Mouse (Mus musculus): ENCODE results near the gene Hist1h4m. TPM values are rescaled to one million over a fixed set of nuclear protein-coding genes. Genes with fewer than 3 reads are reported as not detected.
"Not testable (repeated sequence)": the region's sequence is repeated elsewhere in the genome, so short reads cannot be mapped to it uniquely, and the experiment has no call there.

Gene Hist1h4m
- polyA plus RNA-seq (2015; fragmentation: Nextera tagmentation; extraction: Ambion mirVana) = 1.0 TPM in 1 of 2 replicates, not detected in the other

DNA sequence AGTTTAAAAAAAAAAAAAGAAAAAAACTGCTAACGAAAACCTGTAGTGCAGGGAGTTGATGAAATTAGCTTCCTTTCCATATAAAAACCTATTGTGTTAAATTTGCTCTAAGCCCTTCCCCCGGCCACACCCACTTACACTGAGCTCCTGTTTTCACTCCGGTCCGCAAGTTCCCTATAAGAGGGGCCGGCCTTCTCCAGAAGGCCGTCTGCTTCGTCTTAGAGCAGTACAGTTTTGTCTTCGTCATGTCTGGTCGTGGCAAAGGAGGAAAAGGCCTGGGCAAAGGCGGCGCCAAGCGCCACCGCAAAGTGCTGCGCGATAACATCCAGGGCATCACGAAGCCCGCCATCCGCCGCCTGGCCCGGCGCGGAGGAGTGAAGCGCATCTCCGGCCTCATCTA, at the start of gene Hist1h4m:
Gene Hist1h4m, plus strand, starts transcription at position 208 of the 400 bp plus-strand sequence.
- no CpG with 5 or more reads among the region's 24 CpGs for WGBS
- not testable (repeated sequence) for H3K9me3 ChIP-seq (ENCODE audit: control insufficient read depth, low read length); H3K27ac ChIP-seq (ENCODE audit: low read length); H3K36me3 ChIP-seq (ENCODE audit: control insufficient read depth, insufficient read depth, low read length); H3K4me1 ChIP-seq (ENCODE audit: control insufficient read depth, insufficient read depth, low read length); H3K4me2 ChIP-seq (ENCODE audit: low read depth, low read length); H3K9ac ChIP-seq (ENCODE audit: low read depth, low read length); H3K4me3 ChIP-seq (ENCODE audit: low read length); H3K27me3 ChIP-seq (replicated peaks; ENCODE audit: control insufficient read depth, insufficient read depth, low read length)
- peak; percentile 47 for ATAC-seq

DNA sequence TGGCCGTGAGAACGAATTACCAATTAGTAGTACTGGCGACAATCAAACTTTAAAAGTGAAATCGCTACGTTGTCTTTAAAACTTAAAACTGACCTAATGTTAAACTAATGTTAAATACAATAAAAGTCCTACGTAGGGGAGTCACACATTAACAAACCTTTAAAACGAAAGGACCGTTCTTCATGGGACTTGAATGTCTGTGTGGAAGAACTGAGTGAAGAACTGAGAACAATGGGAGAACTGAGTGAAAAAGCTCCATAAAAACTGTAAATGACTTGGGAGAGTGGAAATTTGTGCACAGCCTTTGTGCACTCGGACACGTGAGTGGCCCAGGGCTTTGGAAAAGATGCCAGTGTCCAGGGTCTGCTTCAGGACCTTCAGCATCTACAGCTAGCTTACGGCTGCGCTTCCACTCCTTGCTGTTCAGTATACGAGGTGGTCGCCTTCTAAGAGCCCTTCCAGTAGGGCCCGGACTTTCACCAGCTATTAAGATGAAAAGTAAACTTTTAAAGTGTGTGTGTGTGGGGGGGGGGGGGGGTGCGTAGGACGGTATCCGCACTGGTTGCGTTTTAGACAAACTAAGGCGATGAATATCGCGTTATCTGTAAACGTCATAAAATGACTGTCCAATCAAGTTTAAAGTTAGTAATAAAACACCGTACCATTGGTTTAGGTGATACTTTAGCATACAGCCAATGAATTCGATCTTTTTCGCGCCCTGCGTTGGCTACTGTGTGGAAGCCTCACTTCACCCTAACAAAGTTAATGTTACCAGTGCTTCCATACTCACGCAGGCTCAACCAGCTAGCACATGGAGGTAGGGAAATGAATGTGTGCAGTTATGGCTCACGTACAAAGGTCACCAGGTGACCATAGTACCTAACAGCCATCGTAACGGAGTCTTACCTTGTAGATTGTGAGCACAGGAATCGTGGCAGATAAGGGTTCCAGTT, 32.5 kb upstream of the Hist1h4m start:
- Histone ChIP-seq H3K4me1 (ENCODE audit: control insufficient read depth, insufficient read depth, low read length) (peaks cover 7% of the 10 kb centered on the region), H3K4me2 (ENCODE audit: low read depth, low read length) (peak overlapping the region; percentile 84), H3K36me3 (ENCODE audit: control insufficient read depth, insufficient read depth, low read length) (no peaks in the 10 kb centered on the region), H3K27me3 (replicated peaks; ENCODE audit: control insufficient read depth, insufficient read depth, low read length) (no peaks in the 10 kb centered on the region), H3K9ac (ENCODE audit: low read depth, low read length) (peak overlapping the region; percentile 80), H3K4me3 (ENCODE audit: low read length) (peak overlapping the region; percentile 57), H3K27ac (ENCODE audit: low read length) (peak overlapping the region; percentile 94), H3K9me3 (ENCODE audit: control insufficient read depth, low read length) (no peaks in the 10 kb centered on the region)
- WGBS = 3% methylated on average over 33 of the region's 33 CpGs
- peak; percentile 86 for ATAC-seq

DNA sequence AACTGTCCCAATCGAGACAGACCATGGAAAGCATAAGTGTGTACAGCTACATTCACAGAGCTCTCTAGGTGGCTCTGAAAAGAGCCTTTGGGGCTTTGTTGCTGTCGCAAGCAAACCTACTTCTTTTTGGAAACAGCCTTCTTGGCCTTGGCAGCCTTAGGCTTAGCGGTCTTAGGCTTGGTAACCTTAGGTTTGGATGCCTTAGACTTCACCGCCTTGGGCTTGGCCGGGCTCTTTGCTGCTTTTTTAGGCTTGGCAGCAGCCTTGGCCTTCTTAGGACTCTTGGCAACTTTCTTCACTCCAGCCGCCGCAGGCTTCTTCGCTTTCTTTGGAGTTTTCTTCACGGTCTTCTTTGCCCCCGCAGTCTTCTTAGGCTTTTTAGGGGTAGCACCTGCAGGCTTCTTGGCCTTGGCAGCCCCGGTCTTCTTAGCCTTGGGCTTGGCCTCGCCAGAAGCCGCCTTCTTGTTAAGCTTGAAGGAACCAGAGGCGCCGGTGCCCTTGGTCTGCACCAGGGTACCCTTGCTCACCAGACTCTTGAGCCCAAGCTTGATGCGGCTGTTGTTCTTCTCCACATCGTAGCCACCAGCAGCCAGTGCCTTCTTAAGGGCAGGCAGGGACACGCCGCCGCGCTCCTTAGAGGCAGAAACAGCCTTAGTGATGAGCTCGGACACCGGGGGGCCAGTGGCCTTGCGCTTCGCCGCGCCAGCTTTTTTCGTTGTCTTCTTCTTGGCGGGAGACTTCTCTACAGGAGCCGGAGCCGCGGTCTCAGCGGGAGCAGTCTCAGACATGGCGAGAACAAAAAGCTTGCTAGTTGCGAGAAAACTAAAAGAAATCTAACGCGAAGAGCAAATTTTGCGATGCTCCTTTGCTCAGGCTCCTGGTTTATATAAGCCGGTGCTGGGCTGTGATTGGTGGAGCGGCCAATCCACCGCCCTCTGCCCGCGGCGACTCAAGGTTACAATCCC, 31.5 kb upstream of the Hist1h4m start, which contains the start of gene Hist1h1b:
Gene Hist1h1b, minus strand, starts transcription at position 859 of the 965 bp plus-strand sequence.
- peak within 1 kb of the TSS; percentile 94 for H3K27ac ChIP-seq (ENCODE audit: low read length)
- no peaks in the 10 kb centered on the region for H3K27me3 ChIP-seq (replicated peaks; ENCODE audit: control insufficient read depth, insufficient read depth, low read length)
- no peaks in the 10 kb centered on the region for H3K36me3 ChIP-seq (ENCODE audit: control insufficient read depth, insufficient read depth, low read length)
- peaks cover 11% of the 10 kb centered on the region for H3K4me1 ChIP-seq (ENCODE audit: control insufficient read depth, insufficient read depth, low read length)
- peak within 1 kb of the TSS; percentile 84 for H3K4me2 ChIP-seq (ENCODE audit: low read depth, low read length)
- peak; percentile 34 for ATAC-seq
- under 1% methylated on average over 44 of the region's 44 CpGs for WGBS
- H3K9ac ChIP-seq (ENCODE audit: low read depth, low read length) = peak within 1 kb of the TSS; percentile 80
- H3K4me3 ChIP-seq (ENCODE audit: low read length) = peak within 1 kb of the TSS; percentile 57
- no peaks in the 10 kb centered on the region for H3K9me3 ChIP-seq (ENCODE audit: control insufficient read depth, low read length)

DNA sequence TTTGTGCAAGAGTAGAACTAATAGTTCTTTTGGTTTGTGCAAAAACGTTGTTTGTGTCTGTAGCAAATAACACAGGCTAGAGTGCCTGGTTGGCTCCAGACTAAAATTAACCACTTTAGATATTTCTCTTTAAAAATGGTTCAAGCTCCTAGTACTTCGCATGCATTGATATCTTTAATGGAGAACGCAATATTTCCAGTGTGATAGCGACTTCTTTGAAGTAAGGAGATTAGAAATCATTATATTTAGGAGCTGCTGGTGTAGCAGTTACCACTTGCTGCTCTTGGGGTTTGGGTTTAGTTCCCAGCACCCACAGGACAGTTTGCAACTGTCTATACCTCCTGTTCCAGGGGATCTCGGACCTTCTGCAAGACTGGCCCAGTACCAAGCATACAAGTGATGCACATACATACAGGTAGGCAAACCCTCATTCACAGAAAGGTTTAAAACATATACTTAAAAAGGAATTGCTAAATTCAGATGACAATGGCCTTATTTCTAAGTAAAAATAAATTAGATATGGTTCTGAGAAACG, 30.5 kb upstream of the Hist1h4m start:
- peak overlapping the region; percentile 94 for H3K27ac ChIP-seq (ENCODE audit: low read length)
- WGBS = 44% methylated on average over 6 of the region's 6 CpGs
- H3K36me3 ChIP-seq (ENCODE audit: control insufficient read depth, insufficient read depth, low read length) = no peaks in the 10 kb centered on the region
- H3K4me3 ChIP-seq (ENCODE audit: low read length) = peak overlapping the region; percentile 57
- H3K27me3 ChIP-seq (replicated peaks; ENCODE audit: control insufficient read depth, insufficient read depth, low read length) = no peaks in the 10 kb centered on the region
- peak overlapping the region; percentile 84; the same call in 1 of the 2 replicates for H3K4me2 ChIP-seq (ENCODE audit: low read depth, low read length)
- H3K9ac ChIP-seq (ENCODE audit: low read depth, low read length) = 0 out of 2 replicates have a peak overlapping the region, but pooled peaks have one; percentile 80
- H3K9me3 ChIP-seq (ENCODE audit: control insufficient read depth, low read length) = no peaks in the 10 kb centered on the region
- H3K4me1 ChIP-seq (ENCODE audit: control insufficient read depth, insufficient read depth, low read length) = peaks cover 15% of the 10 kb centered on the region
- ATAC-seq = no peak

DNA sequence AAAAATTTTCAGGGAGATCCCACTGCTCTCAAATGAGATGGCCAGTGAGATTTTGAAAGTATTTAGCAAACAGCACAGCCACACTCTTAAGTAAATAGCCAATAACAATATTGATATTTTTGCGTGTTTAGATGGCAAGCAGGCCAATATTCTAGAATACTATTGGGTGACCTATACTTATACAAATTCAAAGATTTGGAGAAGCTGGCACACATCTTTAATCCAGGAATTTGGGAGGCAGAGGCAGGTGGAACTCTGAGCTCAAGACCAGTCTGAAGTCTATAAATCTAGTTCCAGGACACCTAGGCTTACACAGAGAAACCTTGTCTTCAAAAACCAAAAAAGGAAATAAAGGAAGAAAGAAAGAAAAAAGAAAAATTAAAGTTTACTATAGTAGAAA, 29.9 kb upstream of the Hist1h4m start:
- Histone ChIP-seq H3K36me3 (ENCODE audit: control insufficient read depth, insufficient read depth, low read length) (no peaks in the 10 kb centered on the region), H3K4me1 (ENCODE audit: control insufficient read depth, insufficient read depth, low read length) (peaks cover 17% of the 10 kb centered on the region), H3K4me2 (ENCODE audit: low read depth, low read length) (no peak overlapping the region), H3K27ac (ENCODE audit: low read length) (no peak overlapping the region), H3K9me3 (ENCODE audit: control insufficient read depth, low read length) (no peaks in the 10 kb centered on the region), H3K9ac (ENCODE audit: low read depth, low read length) (no peak overlapping the region), H3K27me3 (replicated peaks; ENCODE audit: control insufficient read depth, insufficient read depth, low read length) (no peaks in the 10 kb centered on the region), H3K4me3 (ENCODE audit: low read length) (no peak overlapping the region)
- ATAC-seq = no peak
- 83% methylated on average over 1 of the region's 1 CpGs for WGBS

DNA sequence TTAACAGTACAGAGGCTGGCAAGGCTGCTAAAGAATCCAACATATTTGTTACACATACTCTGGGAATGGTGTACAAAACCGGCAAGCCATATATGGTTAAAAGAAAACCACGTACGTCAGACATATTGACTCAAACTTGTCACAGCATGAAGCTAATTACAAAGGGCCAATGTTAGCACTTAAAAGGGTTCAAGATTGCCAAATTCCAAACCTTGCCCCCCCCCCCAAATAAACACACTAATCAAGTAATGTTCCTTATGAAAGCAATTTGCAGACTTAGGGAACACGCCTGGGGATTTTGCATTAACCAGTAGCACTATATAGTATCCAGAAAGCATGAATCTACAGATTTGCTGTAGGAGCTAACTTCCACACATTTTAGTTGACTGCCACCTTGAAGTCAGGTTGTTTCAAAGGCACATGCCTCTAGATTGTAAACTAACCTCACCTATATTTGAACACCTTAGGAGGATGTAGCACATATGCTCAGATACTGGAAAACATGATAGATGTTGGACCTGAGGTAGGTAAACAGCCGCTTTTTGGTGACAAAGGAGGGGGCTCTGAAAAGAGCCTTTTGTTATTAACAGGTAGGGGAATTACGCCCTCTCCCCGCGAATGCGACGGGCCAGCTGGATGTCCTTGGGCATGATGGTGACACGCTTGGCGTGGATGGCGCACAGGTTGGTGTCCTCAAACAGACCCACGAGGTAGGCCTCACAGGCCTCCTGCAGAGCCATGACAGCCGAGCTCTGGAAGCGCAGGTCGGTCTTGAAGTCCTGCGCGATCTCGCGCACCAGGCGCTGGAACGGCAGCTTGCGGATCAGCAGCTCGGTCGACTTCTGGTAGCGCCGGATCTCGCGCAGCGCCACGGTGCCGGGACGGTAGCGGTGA, 28.9 kb upstream of the Hist1h4m start:
- H3K27me3 ChIP-seq (replicated peaks; ENCODE audit: control insufficient read depth, insufficient read depth, low read length); ATAC-seq; H3K36me3 ChIP-seq (ENCODE audit: control insufficient read depth, insufficient read depth, low read length); H3K9me3 ChIP-seq (ENCODE audit: control insufficient read depth, low read length): not testable (repeated sequence)
- peak overlapping the region; percentile 43 for H3K4me3 ChIP-seq (ENCODE audit: low read length)
- peak overlapping the region; percentile 75 for H3K27ac ChIP-seq (ENCODE audit: low read length)
- H3K4me1 ChIP-seq (ENCODE audit: control insufficient read depth, insufficient read depth, low read length) = peaks cover 17% of the 10 kb centered on the region
- peak overlapping the region; percentile 68 for H3K9ac ChIP-seq (ENCODE audit: low read depth, low read length)
- WGBS = under 1% methylated on average over 16 of the region's 35 CpGs
- peak overlapping the region; percentile 67 for H3K4me2 ChIP-seq (ENCODE audit: low read depth, low read length)

DNA sequence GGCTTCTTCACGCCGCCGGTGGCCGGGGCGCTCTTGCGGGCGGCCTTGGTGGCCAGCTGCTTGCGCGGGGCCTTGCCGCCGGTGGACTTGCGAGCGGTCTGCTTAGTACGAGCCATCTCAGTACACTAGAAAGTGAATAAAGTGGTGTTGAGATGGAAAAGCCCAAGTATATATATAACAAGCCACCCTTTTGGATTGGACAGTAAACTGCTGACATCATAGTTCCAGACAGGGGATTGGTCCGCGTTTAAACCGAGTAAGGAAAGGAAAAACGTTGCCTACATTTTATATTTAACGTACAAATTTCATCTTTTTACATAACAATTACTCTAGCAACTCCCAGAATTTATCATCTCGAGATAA, 28.3 kb upstream of the Hist1h4m start, which contains the start of gene Hist1h3i:
Gene Hist1h3i, minus strand, starts transcription at position 116 of the 363 bp plus-strand sequence.
- peak within 1 kb of the TSS; percentile 43 for H3K4me3 ChIP-seq (ENCODE audit: low read length)
- H3K36me3 ChIP-seq (ENCODE audit: control insufficient read depth, insufficient read depth, low read length) = no peaks in the 10 kb centered on the region
- WGBS = under 1% methylated on average over 14 of the region's 20 CpGs
- peaks cover 17% of the 10 kb centered on the region for H3K4me1 ChIP-seq (ENCODE audit: control insufficient read depth, insufficient read depth, low read length)
- H3K9ac ChIP-seq (ENCODE audit: low read depth, low read length) = peak within 1 kb of the TSS; percentile 68
- no peaks in the 10 kb centered on the region for H3K27me3 ChIP-seq (replicated peaks; ENCODE audit: control insufficient read depth, insufficient read depth, low read length)
- ATAC-seq = peak; percentile 58
- peak within 1 kb of the TSS; percentile 83 for H3K27ac ChIP-seq (ENCODE audit: low read length)
- H3K9me3 ChIP-seq (ENCODE audit: control insufficient read depth, low read length) = no peaks in the 10 kb centered on the region
- peak within 1 kb of the TSS; percentile 67 for H3K4me2 ChIP-seq (ENCODE audit: low read depth, low read length)

DNA sequence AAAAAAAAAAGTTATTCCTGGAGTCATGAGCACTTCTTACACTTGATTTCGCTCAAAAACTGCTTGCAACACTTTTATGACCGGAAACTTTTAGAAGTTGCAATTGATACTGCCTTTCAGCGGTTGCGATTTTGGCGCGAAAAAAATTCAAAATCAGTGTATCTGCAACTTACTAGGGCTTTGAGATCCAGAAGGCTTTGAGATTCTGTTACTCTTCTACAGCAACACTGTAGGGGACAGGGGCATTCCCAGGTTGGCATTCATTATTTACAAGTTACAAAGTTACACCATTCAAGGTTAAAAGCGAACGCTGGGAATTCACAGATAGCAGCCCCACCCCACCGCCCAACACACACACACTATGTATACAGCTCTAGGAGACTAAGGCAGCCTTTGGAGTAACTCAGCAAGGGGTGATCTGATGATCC, 27.8 kb upstream of the Hist1h4m start:
- peaks cover 20% of the 10 kb centered on the region for H3K4me1 ChIP-seq (ENCODE audit: control insufficient read depth, insufficient read depth, low read length)
- ATAC-seq = no peak
- peak overlapping the region; percentile 83 for H3K27ac ChIP-seq (ENCODE audit: low read length)
- no peaks in the 10 kb centered on the region for H3K36me3 ChIP-seq (ENCODE audit: control insufficient read depth, insufficient read depth, low read length)
- no peaks in the 10 kb centered on the region for H3K27me3 ChIP-seq (replicated peaks; ENCODE audit: control insufficient read depth, insufficient read depth, low read length)
- peak overlapping the region; percentile 36 for H3K4me3 ChIP-seq (ENCODE audit: low read length)
- whole genome bisulfite sequencing = 1% methylated on average over 9 of the region's 9 CpGs
- no peaks in the 10 kb centered on the region for H3K9me3 ChIP-seq (ENCODE audit: control insufficient read depth, low read length)
- H3K9ac ChIP-seq (ENCODE audit: low read depth, low read length) = peak overlapping the region; percentile 41
- H3K4me2 ChIP-seq (ENCODE audit: low read depth, low read length) = peak overlapping the region; percentile 58
